8 mouse cellular contexts compared by ENCODE assay signal in the genomic region with DNA sequence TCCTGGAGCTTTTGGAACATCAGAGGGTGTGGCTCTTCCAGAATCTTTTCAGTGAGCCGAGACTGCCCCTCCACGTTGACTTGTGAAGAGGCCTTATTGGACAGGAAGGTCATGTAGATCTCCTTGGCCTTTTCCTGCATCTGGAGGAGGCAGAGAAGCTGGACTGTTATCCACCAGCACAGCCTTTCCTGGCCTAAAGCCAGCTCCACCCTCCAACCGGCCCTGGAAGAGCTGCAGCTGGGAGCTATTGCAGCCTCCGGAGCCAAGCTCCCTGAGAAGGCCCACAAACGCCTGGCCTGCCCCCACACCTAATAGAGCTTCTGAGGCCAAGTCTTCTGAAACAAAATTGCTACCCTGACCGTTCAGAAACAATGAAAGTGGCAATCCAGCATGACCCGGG. TPM values are rescaled to one million over a fixed set of nuclear protein-coding genes. Genes with fewer than 3 reads are reported as not detected.
DNase-seq lines count a peak whose midpoint lies in the region; ATAC-seq lines count a peak whose summit lies in the region.

No protein-coding gene starts in this region.

- H3K4me2 ChIP-seq in hindbrain, embryonic 14.5 days (replicated peaks) = no peak overlapping the region
- no peak overlapping the region for H3K4me2 ChIP-seq in hindbrain, embryonic 12.5 days (replicated peaks)
- no peak overlapping the region for H3K4me2 ChIP-seq in hindbrain, embryonic 16.5 days (ENCODE audit: low read length)

- no peak for ATAC-seq in hindbrain, embryonic 14.5 days (ENCODE audit: low FRiP score)
- no peak for ATAC-seq in hindbrain, embryonic 12.5 days (ENCODE audit: low FRiP score)
- ATAC-seq in megakaryocyte progenitor cell, adult 5-6 weeks (replicated peaks; ENCODE audit: poor library complexity) = peak; percentile 38
- ATAC-seq in hindbrain, embryonic 16.5 days = no peak

- no peaks in the 10 kb centered on the region for H3K27me3 ChIP-seq in hindbrain, embryonic 14.5 days (ENCODE audit: control insufficient read depth, insufficient read depth, low read length)
- H3K27me3 ChIP-seq in hindbrain, embryonic 12.5 days = no peaks in the 10 kb centered on the region; the same call in 1 of the 2 replicates
- H3K27me3 ChIP-seq in hindbrain, embryonic 16.5 days (replicated peaks; ENCODE audit: control insufficient read depth, insufficient read depth, low read length) = no peaks in the 10 kb centered on the region

- WGBS in hindbrain, embryonic 14.5 days = 28% methylated on average over 7 of the region's 7 CpGs
- 41% methylated on average over 7 of the region's 7 CpGs for WGBS in hindbrain, embryonic 12.5 days
- 28% methylated on average over 7 of the region's 7 CpGs for WGBS in hindbrain, embryonic 16.5 days

- H3K27ac ChIP-seq in hindbrain, embryonic 14.5 days = no peak overlapping the region
- H3K27ac ChIP-seq in hindbrain, embryonic 12.5 days = no peak overlapping the region
- H3K27ac ChIP-seq in hindbrain, embryonic 16.5 days (ENCODE audit: low read depth, low read length) = no peak overlapping the region

- no peaks in the 10 kb centered on the region for H3K36me3 ChIP-seq in hindbrain, embryonic 14.5 days (replicated peaks; ENCODE audit: control insufficient read depth, insufficient read depth)
- H3K36me3 ChIP-seq in hindbrain, embryonic 12.5 days = no peaks in the 10 kb centered on the region
- H3K36me3 ChIP-seq in hindbrain, embryonic 16.5 days (ENCODE audit: control insufficient read depth, insufficient read depth, low read length) = no peaks in the 10 kb centered on the region

- peak; percentile 47 for DNase-seq in hindbrain, embryonic 14.5 days (ENCODE audit: low spot score)
- DNase-seq in adrenal gland, postnatal 14 days = peak; percentile 87
- DNase-seq in heart, adult 8-10 months (ENCODE audit: low spot score) = peak; percentile 70
- DNase-seq in kidney, postnatal 25 days = peak; percentile 60
- DNase-seq in B cell, adult 2 months = no peak

- no peak overlapping the region for H3K9ac ChIP-seq in hindbrain, embryonic 14.5 days
- H3K9ac ChIP-seq in hindbrain, embryonic 12.5 days = no peak overlapping the region
- no peak overlapping the region for H3K9ac ChIP-seq in hindbrain, embryonic 16.5 days (ENCODE audit: low read depth, low read length)

- H3K9me3 ChIP-seq in hindbrain, embryonic 14.5 days (ENCODE audit: control insufficient read depth, low read length) = no peaks in the 10 kb centered on the region
- H3K9me3 ChIP-seq in hindbrain, embryonic 12.5 days (replicated peaks) = no peaks in the 10 kb centered on the region
- H3K9me3 ChIP-seq in hindbrain, embryonic 16.5 days (ENCODE audit: control insufficient read depth, low read length) = no peaks in the 10 kb centered on the region

- no peak overlapping the region for H3K4me3 ChIP-seq in hindbrain, embryonic 14.5 days (replicated peaks; ENCODE audit: low read length)
- H3K4me3 ChIP-seq in hindbrain, embryonic 12.5 days = no peak overlapping the region
- no peak overlapping the region for H3K4me3 ChIP-seq in hindbrain, embryonic 16.5 days (ENCODE audit: low read length)

- no peaks in the 10 kb centered on the region for H3K4me1 ChIP-seq in hindbrain, embryonic 14.5 days (replicated peaks; ENCODE audit: control insufficient read depth, insufficient read depth, low read length)
- H3K4me1 ChIP-seq in hindbrain, embryonic 12.5 days = peaks cover 15% of the 10 kb centered on the region
- H3K4me1 ChIP-seq in hindbrain, embryonic 16.5 days (ENCODE audit: control insufficient read depth, insufficient read depth, low read depth, low read length) = no peaks in the 10 kb centered on the region

RNA-seq across cellular contexts. Expression of a gene that starts 29.6 kb away (rescaled TPM):
- 56.7 and 56.9 TPM in 2 replicates for polyA plus RNA-seq in hindbrain, embryonic 14.5 days (2014; fragmentation: Nextera tagmentation; extraction: Ambion mirVana)
- 13.5 and 16.7 TPM in 2 replicates for polyA plus RNA-seq in hindbrain, embryonic 12.5 days (2016; fragmentation: Nextera tagmentation; extraction: Ambion mirVana)
- 14.4 and 22.4 TPM in 2 replicates for total RNA-seq in adrenal gland, postnatal 14 days (2021)
- 10 to 100 TPM in 1 of 4 experiments, 1 to 10 TPM in 3; 6.9 to 11.3 (median 9.2) TPM for total RNA-seq in heart, adult 8-10 months (2022)
- total RNA-seq in megakaryocyte progenitor cell, adult 5-6 weeks (2015) = 77.0 and 92.7 TPM in 2 replicates
- 55.4 and 83.3 TPM in 2 replicates for total RNA-seq in megakaryocyte progenitor cell, adult 5-6 weeks (2017)
- polyA plus RNA-seq in hindbrain, embryonic 16.5 days (2015; fragmentation: Nextera tagmentation; extraction: Ambion mirVana) = 69.3 and 82.4 TPM in 2 replicates

Comparison
In these comparisons a context has a peak if more than half of its experiments do, and no peak if none do; other contexts are left out.
1. DNase-seq: peak in hindbrain, embryonic 14.5 days (single experiment), adrenal gland, postnatal 14 days (single experiment), heart, adult 8-10 months (single experiment) and kidney, postnatal 25 days (2 of 2); none in B cell, adult 2 months (0 of 2).